Mouse (Mus musculus): ENCODE data around the gene Cys1. TPM values are rescaled to one million over a fixed set of nuclear protein-coding genes. Genes with fewer than 3 reads are reported as not detected.

Cys1 gene
- total RNA-seq, 2 experiments from 2014 or later, result 7.4 to 8.3 TPM

DNA sequence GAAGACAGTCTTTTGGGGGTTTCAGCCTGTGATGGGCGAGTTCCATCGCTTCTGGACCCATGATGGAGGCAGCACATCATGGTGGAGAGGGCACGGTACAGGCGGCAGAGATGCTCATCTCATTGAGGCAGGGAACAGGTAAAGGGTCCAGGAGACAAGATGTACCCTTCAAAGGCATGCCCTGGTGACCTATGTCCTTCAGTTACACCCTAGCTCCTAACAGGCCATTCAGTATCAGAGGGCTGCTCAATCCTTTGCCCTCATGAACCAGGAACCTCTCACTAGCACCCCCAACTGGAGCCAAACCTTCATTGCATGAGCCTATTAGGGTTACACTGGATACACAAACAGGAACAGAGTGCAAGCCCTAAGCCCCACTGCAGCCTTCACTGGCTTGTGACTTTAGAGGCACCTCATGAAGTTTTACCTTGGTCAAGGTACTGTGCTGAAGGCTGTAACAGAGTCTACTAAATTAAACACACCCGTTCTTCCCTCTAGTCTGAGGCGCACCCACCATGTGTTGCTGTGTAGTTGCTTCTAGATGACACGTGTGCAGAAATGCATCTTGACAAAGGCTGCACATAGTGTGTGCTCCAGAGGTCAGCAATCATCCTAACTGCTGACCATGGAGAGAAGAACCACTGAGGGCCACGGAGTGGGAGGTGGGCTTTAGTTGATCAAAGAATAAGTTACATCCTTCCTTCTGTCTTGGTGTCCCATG lies 16.0 kb upstream of the Cys1 start:
- DNase-seq, result no peak

DNA sequence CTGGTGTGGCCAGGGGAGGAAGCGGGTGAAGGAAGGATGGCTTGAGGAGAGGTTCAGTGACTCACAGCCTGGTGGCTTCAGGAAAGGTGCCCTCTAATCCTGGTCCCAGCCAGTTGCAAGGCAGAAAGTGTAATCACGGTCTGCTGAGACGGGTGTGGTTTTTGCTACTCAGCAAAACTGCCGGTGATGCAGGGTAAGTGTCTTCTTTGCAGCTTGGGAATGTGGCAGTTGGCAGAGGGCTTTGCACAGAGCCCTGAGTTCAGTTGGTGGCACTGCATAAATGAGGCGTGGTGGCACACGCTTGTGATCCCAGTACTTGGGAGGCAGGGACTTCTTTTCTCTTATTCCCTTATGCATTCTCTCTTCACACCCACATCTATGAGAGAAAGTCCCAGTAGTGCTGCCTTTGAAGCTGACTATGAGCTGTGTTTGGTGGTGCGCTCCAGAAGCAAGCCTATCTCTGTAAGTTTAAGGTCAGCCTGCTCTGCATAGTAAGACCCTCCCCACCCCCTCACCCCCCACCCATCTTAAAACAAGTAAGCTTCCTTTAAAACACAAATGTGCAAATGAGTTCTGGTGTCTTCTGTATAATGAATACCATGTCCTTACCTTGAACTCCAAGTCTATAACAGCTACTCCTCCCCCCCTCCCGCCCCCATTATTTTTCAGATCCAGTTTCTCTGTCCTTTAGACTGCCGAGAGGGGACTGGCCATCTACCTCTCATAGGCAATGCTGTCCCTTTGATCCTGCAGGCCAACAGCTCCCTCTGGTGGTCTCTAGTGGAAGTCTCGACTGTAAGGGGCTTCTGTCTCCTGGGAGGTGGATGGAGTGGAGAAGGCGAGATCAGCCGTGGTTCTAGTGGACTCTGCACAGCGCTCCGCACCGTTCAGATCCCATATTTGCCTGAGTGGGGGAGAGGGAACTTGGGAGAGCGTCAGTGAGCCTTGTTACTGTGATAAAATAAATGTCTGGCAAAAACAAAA lies 15.2 kb upstream of the Cys1 start:
- DNase-seq, result peak; percentile 83

DNA sequence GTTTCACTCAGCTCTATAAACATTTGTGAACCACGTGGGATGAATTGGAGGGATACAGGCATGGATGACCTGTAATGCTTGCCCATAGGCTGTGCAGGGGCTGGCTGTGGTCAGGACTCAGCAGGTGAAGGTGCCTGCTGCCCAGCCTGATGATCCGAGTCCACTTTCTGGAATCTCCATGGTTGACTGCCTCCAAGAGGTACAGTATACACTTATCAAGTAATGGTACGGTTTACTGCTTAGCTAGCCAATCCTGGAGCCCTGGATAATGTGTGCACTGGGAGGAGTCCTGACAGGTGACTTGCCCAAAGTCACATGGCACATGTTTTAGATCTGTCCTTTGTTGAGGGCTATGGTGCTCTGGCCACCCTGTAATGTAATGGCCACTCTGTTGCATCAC lies 8.7 kb upstream of the Cys1 start:
- DNase-seq, result no peak

- DNase-seq, result no peak
These were observed 5.2 kb upstream of the Cys1 start for GRCm38 (mm10) chr12:24686696-24687346.

- DNase-seq, result no peak
These were observed 4.6 kb upstream of the Cys1 start for GRCm38 (mm10) chr12:24686038-24686695.

DNA sequence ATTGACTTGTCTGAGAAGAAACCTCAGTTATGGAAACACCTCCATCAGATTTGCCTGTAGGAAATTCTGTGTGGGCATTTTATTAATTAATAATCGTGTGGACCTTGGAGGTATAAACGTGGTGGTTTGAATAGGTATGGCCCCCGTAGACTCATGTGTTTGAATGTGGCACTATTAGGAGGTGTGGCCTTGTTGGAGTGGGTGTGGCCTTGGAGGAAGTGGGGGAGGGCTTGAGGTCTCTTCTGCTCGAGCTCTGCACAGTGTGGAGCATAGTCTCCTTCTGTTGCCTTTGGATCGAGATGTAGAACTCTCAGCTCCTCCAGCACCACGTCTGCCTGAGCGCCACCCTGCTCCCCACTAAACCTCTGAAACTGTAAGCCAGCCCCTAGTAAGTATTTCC lies 1.8 kb upstream of the Cys1 start:
- no peak for DNase-seq

DNA sequence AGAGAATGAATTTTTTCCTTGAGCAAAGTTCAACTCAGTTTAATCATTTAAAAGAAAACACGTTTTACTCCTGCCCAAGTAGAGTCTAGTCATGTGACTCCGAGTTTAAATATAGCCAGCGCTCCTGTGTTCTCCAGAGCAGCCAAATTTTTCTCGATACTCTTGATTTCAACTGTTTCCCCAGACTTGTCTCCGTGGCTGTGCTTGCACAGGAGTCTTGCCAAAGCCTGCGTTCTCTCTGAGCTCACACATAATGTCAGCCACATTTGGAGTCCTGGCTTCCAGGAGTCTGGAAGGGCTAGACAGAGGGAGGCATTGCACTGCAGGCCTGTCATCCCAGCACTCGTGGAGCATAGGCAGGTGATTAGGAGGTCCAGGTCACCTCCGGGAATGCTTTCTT lies 950 bp upstream of the Cys1 start:
- peak; percentile 29 for DNase-seq

DNA sequence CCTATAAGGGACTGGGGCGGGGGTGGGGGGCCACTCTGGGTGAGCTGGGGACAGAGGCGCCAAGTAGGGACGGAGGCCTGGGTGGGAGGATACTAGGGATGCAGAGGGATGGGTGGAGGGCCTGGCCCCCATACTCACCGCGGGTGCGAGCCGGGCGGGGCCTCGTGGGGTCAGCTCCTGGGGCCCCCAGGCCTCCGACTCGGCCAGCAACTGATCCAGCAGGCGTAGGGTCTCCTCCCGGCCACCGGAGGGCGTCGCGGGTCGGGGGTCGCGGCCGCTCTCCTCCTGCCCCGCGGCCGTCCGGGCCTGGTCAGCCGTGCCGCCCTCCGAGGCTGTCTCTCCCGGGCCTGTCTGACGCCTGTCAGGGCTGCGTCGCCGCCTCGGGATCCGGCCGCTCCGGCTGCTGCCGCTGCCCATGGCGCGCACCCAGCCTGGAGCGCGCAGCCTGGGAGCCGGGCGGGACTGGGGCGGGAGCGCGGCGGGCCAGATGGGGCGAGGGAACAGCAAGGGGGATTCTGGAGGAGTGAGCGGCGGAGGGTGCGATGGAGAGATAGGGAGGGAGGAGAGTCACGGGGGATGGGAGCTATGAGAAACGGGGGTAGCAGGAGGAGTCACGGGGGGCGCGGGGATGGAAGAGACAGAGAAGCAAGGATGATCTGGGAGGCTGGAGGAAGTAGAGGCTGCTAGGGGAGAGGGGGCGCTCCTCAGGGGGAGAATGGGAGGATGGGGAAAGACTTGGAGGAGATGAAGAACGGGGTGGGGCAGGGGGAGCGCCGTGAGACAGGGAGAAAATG lies 924 bp downstream of the Cys1 start:
- DNase-seq, result peak; percentile 56

DNA sequence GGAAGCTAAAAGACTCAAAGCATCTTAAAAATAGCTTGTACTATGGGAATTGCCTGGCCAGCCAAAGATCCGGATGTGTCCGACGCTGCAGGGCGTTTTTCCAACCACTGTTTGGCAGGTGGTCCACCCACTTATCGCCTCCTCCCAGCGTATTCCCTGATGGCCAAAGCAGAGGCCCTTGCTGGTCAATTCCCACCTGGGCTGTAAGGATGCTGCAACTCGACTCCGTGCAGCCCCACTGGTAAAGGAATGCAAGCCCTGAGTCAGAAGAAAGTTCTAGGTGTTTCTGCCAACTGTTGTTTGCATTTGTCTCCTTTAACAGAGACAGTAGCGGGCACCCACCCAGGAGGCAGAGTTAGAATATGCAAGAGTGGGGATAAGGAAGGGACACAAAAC lies 1.5 kb downstream of the Cys1 start:
- DNase-seq, result peak; percentile 62

GRCm38 (mm10) chr12:24662131-24662530 lies 19.5 kb downstream of the Cys1 start:
- DNase-seq, result no peak

DNA sequence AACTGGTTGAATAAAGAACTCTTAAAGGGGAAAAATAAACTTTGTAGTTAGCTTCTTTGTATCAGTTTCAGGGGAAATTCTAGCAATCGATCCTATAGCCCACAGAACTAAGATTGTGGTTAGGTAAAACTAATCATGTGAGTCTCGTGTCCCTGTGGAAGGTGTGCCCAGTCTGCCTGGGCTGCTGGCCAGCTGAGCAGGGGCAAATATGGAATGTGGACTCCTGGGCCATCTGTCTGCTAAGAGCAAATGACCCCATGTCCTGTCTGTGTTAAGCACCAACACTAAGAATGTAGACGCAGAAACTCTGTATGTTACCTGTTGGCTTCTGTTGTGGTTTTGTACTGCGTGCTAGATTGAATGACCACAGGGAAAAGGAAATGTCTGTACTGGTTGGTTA lies 20.5 kb downstream of the Cys1 start:
- DNase-seq, result no peak

GRCm38 (mm10) chr12:24659923-24660322 lies 21.7 kb downstream of the Cys1 start:
- no peak for DNase-seq

GRCm38 (mm10) chr12:24658998-24659397 lies 22.6 kb downstream of the Cys1 start:
- no peak for DNase-seq

- DNase-seq, result no peak
These were observed 25.2 kb downstream of the Cys1 start for GRCm38 (mm10) chr12:24656436-24656835.

DNA sequence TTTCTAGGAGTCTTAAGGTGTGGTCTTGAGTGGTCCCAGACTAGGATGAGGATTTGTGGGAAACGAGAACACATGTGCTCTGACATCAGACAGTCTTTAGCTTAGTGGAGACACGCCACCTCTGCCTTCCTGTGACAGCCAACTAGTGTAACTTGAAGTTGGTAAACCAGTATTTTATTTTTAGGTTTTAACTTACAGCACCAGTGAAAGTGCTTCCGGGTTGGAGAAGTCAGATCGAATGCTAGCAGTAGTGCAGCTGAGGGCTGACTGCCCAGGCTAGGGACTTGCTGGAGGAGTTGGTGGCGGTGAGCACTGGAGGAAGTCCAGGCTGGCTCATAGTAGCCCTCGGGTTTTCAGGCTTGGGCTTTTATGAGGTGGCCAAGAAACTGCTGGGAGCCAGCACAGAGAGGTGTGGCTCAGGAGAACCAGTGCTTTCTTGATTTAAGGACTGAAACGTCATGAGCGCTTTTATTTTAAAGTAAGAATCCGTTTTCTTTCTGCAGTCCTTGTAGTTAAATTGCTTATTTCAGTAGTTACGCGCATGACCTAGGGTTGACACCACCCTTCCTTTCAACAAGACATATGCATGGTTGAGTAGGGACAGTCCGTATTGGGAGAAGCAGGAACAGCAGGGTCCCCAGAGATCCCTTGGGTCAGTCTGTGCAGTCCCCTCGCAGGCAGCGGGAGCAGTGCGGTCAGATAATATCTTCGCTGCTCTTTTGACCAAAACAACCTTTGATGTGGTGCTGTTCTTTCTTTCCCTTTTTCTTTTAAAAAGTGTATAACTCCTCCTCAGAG lies 27.3 kb downstream of the Cys1 start:
- DNase-seq, result no peak

DNA sequence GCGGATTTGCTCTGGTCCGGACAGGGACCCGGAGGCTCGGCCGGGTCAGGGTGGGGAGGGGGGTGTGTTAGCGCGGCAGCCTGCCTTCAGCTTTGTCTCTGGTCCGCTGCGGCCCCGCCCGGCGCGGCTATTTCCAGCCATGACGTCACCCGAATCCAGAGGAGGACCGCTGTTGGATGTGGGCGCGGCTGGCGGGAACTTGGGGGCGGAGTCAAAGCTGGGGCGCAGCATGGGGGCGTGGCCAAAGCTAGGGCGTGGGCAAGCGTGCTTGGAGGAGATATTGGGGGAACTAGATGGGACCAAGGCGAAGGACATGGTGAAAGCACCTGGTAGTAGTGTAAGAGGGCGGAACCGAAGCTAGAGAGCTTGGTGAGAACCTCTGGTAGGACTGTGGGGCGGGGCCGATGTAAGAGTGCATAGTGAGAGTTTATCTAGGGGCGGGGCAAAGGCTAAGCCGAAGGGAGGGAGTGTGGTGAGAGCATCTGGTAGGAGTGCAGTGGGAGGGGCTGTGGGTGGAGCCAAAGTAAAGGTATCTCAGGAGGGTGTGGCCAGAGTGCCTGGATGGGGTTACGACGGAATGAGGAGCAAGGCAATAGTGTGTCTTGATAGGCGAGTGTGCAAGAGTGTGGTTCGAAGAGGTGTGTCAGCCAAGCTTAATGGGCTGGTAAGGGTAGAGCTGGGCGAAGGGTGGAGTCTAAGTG lies 29.8 kb downstream of the Cys1 start:
- peak; percentile 98 for DNase-seq

DNA sequence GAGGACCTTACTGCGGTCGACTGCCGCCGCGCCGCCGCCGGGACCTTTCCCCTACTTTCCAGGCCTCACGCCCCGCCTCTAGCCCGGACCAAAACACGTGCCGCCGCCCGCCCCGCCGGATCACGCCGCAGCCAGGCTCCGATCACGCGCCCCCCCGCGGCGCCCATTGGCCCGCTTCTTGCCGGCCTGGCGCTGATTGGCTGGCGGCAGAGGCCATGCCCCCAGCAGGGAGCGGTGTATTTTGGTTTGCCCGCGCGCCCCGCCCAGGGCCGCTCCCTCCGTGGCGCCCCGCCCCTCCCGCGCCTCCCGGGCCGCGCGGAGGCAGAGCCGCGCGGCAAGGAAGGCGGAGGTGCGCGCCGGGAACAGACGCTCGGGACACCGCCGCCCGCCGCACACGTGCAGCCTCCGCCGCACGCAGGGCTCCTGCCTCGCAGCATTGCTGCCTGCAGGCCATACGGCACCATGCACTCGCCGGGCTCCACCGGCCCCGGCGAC lies 30.5 kb downstream of the Cys1 start, which contains the start of gene Klf11:
TSS of gene Klf11 (plus strand) at position 212 of the 495 bp plus-strand sequence.
- DNase-seq, result peak; percentile 98

DNA sequence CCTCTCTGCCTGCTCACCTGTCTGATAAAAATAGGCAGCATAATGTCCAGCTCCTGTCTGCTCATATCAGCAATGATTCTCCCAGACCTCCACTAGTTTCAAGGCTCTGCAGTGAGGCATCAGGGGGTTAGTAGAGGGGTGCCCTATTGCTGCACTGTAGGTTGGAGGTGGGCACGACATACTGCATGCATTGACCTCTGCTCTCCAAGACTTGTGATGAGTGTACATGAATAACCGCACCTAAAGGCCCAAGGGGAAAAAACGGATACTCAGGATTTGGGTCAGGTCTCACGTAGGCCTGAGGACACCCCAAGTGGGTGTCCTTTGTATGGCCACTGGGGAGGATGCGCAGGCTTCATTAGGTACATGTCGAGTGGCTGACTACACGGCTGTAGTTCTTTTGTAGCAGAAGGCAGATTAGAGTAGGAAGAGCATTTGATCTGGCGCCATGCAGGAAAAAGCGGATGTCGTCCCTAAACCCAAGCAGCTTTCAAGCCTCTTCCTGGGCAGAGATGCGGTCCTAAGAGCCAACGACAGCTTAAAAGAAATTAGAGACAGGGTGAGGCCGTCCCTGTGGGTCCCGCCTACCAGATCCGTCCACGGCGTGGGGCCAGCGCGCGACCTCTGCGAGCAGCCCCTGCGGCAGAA lies 31.1 kb downstream of the Cys1 start:
- no peak for DNase-seq

- no peak for DNase-seq
These were observed 33.5 kb downstream of the Cys1 start for GRCm38 (mm10) chr12:24648094-24648493.
